Mouse (Mus musculus): ENCODE measurements around the gene Prpsap1. TPM values are rescaled to one million over a fixed set of nuclear protein-coding genes. Genes with fewer than 3 reads are reported as not detected.

The Prpsap1 gene
- polyA plus RNA-seq, 1 experiment from 2014 or later = 174 TPM

DNA sequence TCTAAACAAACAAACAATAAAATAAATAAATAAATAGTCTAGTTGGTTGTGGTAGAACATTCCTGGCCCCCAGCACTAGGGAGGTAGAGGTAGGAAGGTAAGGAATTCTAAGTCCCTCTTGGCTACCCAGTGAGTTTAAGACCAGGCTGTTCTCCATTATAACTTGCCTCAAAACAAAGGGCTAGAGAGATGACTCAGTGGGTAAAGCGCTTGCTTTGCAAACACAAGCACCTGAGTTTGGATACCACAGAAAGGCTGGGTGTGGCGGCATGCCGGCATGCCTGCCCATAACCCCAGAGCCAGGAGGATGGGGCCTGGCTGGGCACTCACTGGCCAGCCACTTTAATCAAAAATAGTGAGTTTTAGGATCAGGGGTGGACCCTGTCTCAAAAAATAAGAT lies 28.0 kb upstream of the Prpsap1 start:
- no peak overlapping the region for H3K4me3 ChIP-seq (replicated peaks; ENCODE audit: low read depth, low read length)
- no peak for ATAC-seq (ENCODE audit: low FRiP score, low TSS enrichment)
- no peaks in the 10 kb centered on the region for H3K27me3 ChIP-seq (ENCODE audit: control insufficient read depth, insufficient read depth, low read length)
- WGBS = 93% methylated on average over 3 of the region's 3 CpGs
- H3K9me3 ChIP-seq (ENCODE audit: control insufficient read depth, low read length) = no peaks in the 10 kb centered on the region
- DNase-seq = no peak
- no peak overlapping the region for H3K4me2 ChIP-seq (ENCODE audit: low read length)
- no peak overlapping the region for H3K9ac ChIP-seq (replicated peaks; ENCODE audit: low read length)
- no peak overlapping the region for H3K27ac ChIP-seq (replicated peaks; ENCODE audit: low read depth, low read length)
- H3K4me1 ChIP-seq (ENCODE audit: control insufficient read depth, insufficient read depth, low read length) = 0 out of 2 replicates have a peak, but pooled peaks cover 8% of the 10 kb centered on the region
- no peaks in the 10 kb centered on the region for H3K36me3 ChIP-seq (ENCODE audit: control insufficient read depth, insufficient read depth, low read length)

DNA sequence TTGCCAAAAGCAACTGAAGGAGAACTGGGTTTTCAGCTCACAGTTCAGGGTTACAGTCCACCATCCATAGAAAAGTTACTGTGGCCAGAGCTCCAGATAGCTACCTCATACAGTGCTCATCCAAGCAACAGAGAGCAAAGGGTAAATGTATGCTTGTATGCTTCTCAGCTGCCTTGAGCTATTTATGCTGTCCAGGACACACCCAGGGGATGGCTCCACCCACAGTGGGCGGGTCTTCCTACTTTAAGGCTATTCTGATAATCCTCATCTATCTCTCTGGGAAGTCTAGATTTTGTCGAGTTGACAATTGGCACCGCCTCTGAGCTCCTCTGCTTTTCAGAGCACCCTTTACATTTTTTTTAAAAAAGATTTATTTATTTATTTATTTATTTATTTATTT lies 27.1 kb upstream of the Prpsap1 start:
- no peak overlapping the region for H3K9ac ChIP-seq (replicated peaks; ENCODE audit: low read length)
- H3K27me3 ChIP-seq (ENCODE audit: control insufficient read depth, insufficient read depth, low read length) = no peaks in the 10 kb centered on the region
- 0 out of 2 replicates have a peak, but pooled peaks cover 8% of the 10 kb centered on the region for H3K4me1 ChIP-seq (ENCODE audit: control insufficient read depth, insufficient read depth, low read length)
- H3K4me2 ChIP-seq (ENCODE audit: low read length) = no peak overlapping the region
- DNase-seq (no peak), ATAC-seq (ENCODE audit: low FRiP score, low TSS enrichment) (no peak)
- WGBS = 69% methylated on average over 3 of the region's 3 CpGs
- H3K27ac ChIP-seq (replicated peaks; ENCODE audit: low read depth, low read length) = no peak overlapping the region
- H3K9me3 ChIP-seq (ENCODE audit: control insufficient read depth, low read length) = no peaks in the 10 kb centered on the region
- H3K36me3 ChIP-seq (ENCODE audit: control insufficient read depth, insufficient read depth, low read length) = no peaks in the 10 kb centered on the region
- no peak overlapping the region for H3K4me3 ChIP-seq (replicated peaks; ENCODE audit: low read depth, low read length)

DNA sequence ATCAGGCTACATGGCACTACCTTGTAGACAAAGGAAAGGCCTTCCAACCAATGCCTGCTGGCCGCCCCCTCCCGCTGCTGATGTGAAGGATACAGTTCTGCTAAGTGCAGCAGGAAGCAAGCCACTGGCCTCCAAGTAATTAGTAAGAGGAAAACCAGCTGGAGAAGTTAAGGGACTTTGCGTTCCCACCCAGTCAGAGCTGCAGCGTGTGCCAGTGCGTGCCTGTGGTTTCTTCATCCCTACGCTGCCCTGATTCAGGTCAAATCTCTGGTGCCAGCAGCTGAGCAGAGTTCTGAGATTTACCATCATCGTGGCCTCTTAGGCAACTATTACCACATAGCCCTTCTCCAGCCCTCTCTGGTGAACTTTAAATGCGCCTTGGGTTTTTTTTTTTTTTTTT lies 24.5 kb upstream of the Prpsap1 start:
- no peaks in the 10 kb centered on the region for H3K27me3 ChIP-seq (ENCODE audit: control insufficient read depth, insufficient read depth, low read length)
- no peaks in the 10 kb centered on the region for H3K9me3 ChIP-seq (ENCODE audit: control insufficient read depth, low read length)
- H3K9ac ChIP-seq (replicated peaks; ENCODE audit: low read length) = no peak overlapping the region
- DNase-seq = no peak
- 87% methylated on average over 8 of the region's 8 CpGs for WGBS
- no peaks in the 10 kb centered on the region for H3K36me3 ChIP-seq (ENCODE audit: control insufficient read depth, insufficient read depth, low read length)
- no peak overlapping the region for H3K4me2 ChIP-seq (ENCODE audit: low read length)
- 0 out of 2 replicates have a peak, but pooled peaks cover 6% of the 10 kb centered on the region for H3K4me1 ChIP-seq (ENCODE audit: control insufficient read depth, insufficient read depth, low read length)
- no peak for ATAC-seq (ENCODE audit: low FRiP score, low TSS enrichment)
- H3K27ac ChIP-seq (replicated peaks; ENCODE audit: low read depth, low read length) = no peak overlapping the region
- no peak overlapping the region for H3K4me3 ChIP-seq (replicated peaks; ENCODE audit: low read depth, low read length)

DNA sequence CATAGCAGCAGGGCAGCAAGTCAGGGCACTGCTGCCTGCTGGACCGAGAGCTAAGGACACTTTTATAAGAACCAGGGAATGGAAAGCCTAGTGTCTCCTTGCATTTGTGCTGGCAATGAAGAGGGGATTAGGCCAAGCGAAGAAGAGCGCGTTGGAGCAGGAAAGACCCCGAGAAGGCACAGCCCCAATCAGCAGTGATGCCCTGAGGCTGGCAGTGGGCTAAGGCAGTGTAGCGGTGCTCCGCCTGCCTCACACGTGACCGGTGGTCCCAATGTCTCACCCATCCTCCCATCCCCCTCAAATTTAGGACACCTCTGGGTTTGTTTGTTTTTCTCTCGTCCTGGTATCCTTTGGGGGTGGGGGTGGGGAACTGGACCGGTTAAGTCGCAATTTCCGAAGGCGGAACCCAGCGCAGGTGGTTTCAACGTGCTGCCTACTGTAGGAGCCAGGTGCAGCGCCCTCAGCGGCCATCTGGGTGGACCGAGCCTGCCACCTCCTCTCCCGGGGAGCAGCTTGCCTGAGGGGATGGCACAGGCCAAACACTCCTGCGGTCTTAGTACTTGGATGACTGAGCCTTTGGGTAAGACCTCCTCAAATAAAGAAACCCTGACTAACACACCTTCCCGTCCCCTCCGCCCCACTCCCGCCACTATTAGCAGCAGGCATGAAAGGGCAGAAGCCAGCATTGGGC lies 21.5 kb upstream of the Prpsap1 start:
- no peak for ATAC-seq (ENCODE audit: low FRiP score, low TSS enrichment)
- H3K9ac ChIP-seq (replicated peaks; ENCODE audit: low read length) = 0 out of 2 replicates have a peak overlapping the region, but pooled peaks have one; percentile 29

DNA sequence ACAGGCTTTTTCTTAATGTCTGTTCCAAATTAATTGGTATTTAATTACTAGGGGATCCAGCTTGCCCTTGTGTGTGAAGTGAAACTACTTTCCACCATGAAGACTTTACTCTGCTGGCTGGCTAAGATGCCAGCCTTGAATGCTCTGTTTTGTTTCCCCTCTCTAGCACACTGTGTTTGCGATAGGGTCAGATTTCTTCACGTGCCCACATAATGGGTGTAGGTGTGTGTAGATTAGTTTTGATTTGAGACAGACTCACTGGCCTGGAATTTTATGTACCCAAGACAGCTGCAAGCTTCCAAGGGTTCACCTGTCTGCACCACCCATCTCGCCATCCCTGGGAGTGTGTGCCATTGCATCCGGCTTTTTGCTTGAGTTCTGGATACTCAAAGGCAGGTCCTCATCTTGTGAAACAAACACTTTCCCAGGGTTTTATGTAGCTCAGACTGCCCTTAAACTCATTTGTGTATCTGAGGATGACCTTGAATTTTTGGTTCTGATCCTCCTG lies 19.6 kb upstream of the Prpsap1 start:
- H3K27me3 ChIP-seq (ENCODE audit: control insufficient read depth, insufficient read depth, low read length) = no peaks in the 10 kb centered on the region
- H3K9ac ChIP-seq (replicated peaks; ENCODE audit: low read length) = no peak overlapping the region
- ATAC-seq (ENCODE audit: low FRiP score, low TSS enrichment) (no peak), DNase-seq (no peak)
- H3K4me3 ChIP-seq (replicated peaks; ENCODE audit: low read depth, low read length) = no peak overlapping the region
- H3K4me1 ChIP-seq (ENCODE audit: control insufficient read depth, insufficient read depth, low read length) = no peaks in the 10 kb centered on the region
- H3K36me3 ChIP-seq (ENCODE audit: control insufficient read depth, insufficient read depth, low read length) = no peaks in the 10 kb centered on the region
- no peak overlapping the region for H3K27ac ChIP-seq (replicated peaks; ENCODE audit: low read depth, low read length)
- WGBS = 87% methylated on average over 4 of the region's 4 CpGs
- no peak overlapping the region for H3K4me2 ChIP-seq (ENCODE audit: low read length)
- H3K9me3 ChIP-seq (ENCODE audit: control insufficient read depth, low read length) = no peaks in the 10 kb centered on the region

More for the DNA sequence above, 21.5 kb upstream of the Prpsap1 start:
- Histone ChIP-seq H3K27me3 (ENCODE audit: control insufficient read depth, insufficient read depth, low read length) (no peaks in the 10 kb centered on the region), H3K27ac (replicated peaks; ENCODE audit: low read depth, low read length) (no peak overlapping the region), H3K4me2 (ENCODE audit: low read length) (peak overlapping the region; percentile 42), H3K36me3 (ENCODE audit: control insufficient read depth, insufficient read depth, low read length) (no peaks in the 10 kb centered on the region), H3K9me3 (ENCODE audit: control insufficient read depth, low read length) (no peaks in the 10 kb centered on the region), H3K4me1 (ENCODE audit: control insufficient read depth, insufficient read depth, low read length) (no peaks in the 10 kb centered on the region), H3K4me3 (replicated peaks; ENCODE audit: low read depth, low read length) (no peak overlapping the region)
- 9% methylated on average over 24 of the region's 24 CpGs for WGBS
- DNase-seq = peak; percentile 56

DNA sequence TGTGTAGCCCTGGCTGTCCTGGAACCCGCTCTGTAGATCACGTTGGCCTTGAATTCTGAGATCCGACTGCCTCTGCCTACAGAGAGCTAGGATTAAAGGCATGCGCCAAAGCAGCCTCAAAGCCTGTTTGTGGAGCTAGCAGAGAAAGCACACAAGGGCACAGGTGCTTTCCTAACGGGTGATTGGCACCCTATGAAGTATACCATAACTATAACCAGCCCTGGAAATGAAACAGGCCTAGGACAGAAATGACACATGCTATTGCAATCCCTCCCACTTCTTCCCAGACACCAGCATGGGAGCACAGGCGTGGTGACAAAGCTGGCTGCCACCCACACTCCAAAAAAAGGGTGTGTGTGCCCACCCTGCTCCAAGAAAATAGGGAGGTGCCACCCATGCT lies 19.0 kb upstream of the Prpsap1 start:
- H3K9ac ChIP-seq (replicated peaks; ENCODE audit: low read length) = no peak overlapping the region
- no peaks in the 10 kb centered on the region for H3K4me1 ChIP-seq (ENCODE audit: control insufficient read depth, insufficient read depth, low read length)
- no peaks in the 10 kb centered on the region for H3K36me3 ChIP-seq (ENCODE audit: control insufficient read depth, insufficient read depth, low read length)
- H3K27me3 ChIP-seq (ENCODE audit: control insufficient read depth, insufficient read depth, low read length) = no peaks in the 10 kb centered on the region
- ATAC-seq (ENCODE audit: low FRiP score, low TSS enrichment) (no peak), DNase-seq (no peak)
- H3K4me3 ChIP-seq (replicated peaks; ENCODE audit: low read depth, low read length) = no peak overlapping the region
- 84% methylated on average over 6 of the region's 6 CpGs for WGBS
- no peaks in the 10 kb centered on the region for H3K9me3 ChIP-seq (ENCODE audit: control insufficient read depth, low read length)
- no peak overlapping the region for H3K27ac ChIP-seq (replicated peaks; ENCODE audit: low read depth, low read length)
- no peak overlapping the region for H3K4me2 ChIP-seq (ENCODE audit: low read length)

DNA sequence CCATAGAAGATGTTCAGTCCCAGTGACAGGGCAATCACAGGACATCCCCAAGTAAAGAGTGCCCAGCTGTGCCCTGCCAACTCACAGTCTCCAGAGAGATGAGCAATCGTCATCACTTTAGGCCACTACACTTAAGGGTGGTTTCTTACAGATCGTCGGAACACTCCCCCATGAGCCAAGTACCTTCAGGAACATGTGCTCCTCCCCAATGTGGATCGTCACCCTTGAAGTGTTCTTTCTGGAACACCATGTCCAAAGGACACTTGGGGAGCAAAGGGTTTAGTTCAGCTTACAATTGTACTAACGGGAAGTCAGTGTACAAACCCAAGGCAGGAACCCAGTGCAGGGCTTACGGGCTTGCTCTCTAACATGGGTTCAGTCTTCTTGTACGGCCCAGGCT lies 18.2 kb upstream of the Prpsap1 start:
- no peak overlapping the region for H3K27ac ChIP-seq (replicated peaks; ENCODE audit: low read depth, low read length)
- H3K4me3 ChIP-seq (replicated peaks; ENCODE audit: low read depth, low read length) = no peak overlapping the region
- H3K4me1 ChIP-seq (ENCODE audit: control insufficient read depth, insufficient read depth, low read length) = no peaks in the 10 kb centered on the region
- no peaks in the 10 kb centered on the region for H3K27me3 ChIP-seq (ENCODE audit: control insufficient read depth, insufficient read depth, low read length)
- ATAC-seq (ENCODE audit: low FRiP score, low TSS enrichment) = no peak
- WGBS = 97% methylated on average over 7 of the region's 7 CpGs
- H3K36me3 ChIP-seq (ENCODE audit: control insufficient read depth, insufficient read depth, low read length) = no peaks in the 10 kb centered on the region
- H3K9me3 ChIP-seq (ENCODE audit: control insufficient read depth, low read length) = no peaks in the 10 kb centered on the region
- DNase-seq = no peak
- H3K9ac ChIP-seq (replicated peaks; ENCODE audit: low read length) = no peak overlapping the region
- no peak overlapping the region for H3K4me2 ChIP-seq (ENCODE audit: low read length)

DNA sequence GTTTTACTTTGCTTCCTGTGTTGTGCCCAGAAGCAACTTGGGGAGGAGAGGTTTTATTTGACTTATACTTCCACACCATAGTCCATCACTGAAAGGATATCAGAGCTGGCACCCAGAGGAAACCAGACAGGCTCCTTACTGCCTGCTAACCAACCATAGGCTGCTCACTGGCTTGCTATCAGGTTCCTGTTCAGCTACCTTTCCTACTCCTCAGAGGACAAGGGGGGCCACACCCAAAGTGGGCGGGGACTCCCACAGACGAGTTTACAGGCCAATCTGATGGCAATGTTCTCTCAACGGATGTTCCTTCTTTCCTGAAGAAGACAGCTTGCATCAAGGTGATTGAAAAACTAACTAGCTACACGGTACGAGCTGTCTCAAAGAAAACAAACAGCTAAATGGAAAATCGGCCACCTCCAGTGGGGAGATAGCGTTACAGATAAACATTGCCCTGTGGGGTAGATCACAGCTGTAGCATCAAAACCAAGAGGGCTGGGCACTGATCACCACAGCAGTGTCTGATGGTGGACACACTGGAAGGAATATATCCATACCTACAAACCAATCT lies 17.4 kb upstream of the Prpsap1 start:
- H3K9ac ChIP-seq (replicated peaks; ENCODE audit: low read length) = no peak overlapping the region
- DNase-seq (no peak), ATAC-seq (ENCODE audit: low FRiP score, low TSS enrichment) (no peak)
- 77% methylated on average over 7 of the region's 7 CpGs for WGBS
- no peak overlapping the region for H3K27ac ChIP-seq (replicated peaks; ENCODE audit: low read depth, low read length)
- H3K4me3 ChIP-seq (replicated peaks; ENCODE audit: low read depth, low read length) = no peak overlapping the region
- no peak overlapping the region for H3K4me2 ChIP-seq (ENCODE audit: low read length)
- H3K9me3 ChIP-seq (ENCODE audit: control insufficient read depth, low read length) = no peaks in the 10 kb centered on the region
- no peaks in the 10 kb centered on the region for H3K4me1 ChIP-seq (ENCODE audit: control insufficient read depth, insufficient read depth, low read length)
- H3K36me3 ChIP-seq (ENCODE audit: control insufficient read depth, insufficient read depth, low read length) = no peaks in the 10 kb centered on the region
- H3K27me3 ChIP-seq (ENCODE audit: control insufficient read depth, insufficient read depth, low read length) = no peaks in the 10 kb centered on the region

DNA sequence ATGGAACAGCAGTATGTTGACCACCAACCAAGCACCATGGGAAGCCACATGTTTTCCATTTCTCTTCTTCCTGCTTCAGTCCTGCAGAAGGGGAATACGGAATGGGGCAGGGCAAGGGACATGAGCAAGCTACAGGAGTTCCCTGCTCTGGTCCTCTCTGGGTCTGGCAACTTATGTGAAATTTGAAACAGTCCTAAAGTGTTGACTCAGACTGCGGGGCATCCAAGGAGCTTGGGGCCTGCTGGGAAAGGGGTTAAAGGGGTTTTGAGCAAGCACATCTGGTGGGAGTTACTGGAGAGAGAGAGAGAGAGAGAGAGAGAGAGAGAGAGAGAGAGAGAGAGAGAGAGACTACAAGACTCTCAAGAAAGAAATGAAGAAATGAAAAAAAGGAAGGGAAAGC lies 14.7 kb upstream of the Prpsap1 start:
- Histone ChIP-seq H3K9ac (replicated peaks; ENCODE audit: low read length) (no peak overlapping the region), H3K9me3 (ENCODE audit: control insufficient read depth, low read length) (no peaks in the 10 kb centered on the region), H3K4me1 (ENCODE audit: control insufficient read depth, insufficient read depth, low read length) (no peaks in the 10 kb centered on the region), H3K27ac (replicated peaks; ENCODE audit: low read depth, low read length) (no peak overlapping the region), H3K36me3 (ENCODE audit: control insufficient read depth, insufficient read depth, low read length) (no peaks in the 10 kb centered on the region), H3K4me3 (replicated peaks; ENCODE audit: low read depth, low read length) (no peak overlapping the region), H3K4me2 (ENCODE audit: low read length) (no peak overlapping the region), H3K27me3 (ENCODE audit: control insufficient read depth, insufficient read depth, low read length) (no peaks in the 10 kb centered on the region)
- DNase-seq (no peak), ATAC-seq (ENCODE audit: low FRiP score, low TSS enrichment) (no peak)
- WGBS = 67% methylated on average over 2 of the region's 2 CpGs
